Mouse (Mus musculus) cerebellum, postnatal 25 days (tissue): Measurements from ENCODE around the gene Rbfox2.
"Not testable (repeated sequence)": the region's sequence is repeated elsewhere in the genome, so short reads cannot be mapped to it uniquely, and the experiment has no call there.

Experiments used
- DNase-seq, 2 experiments: peaks; one replicate each; pipeline ENCODE4 v3.0.0; 2021; ENCODE audit warnings: mixed read lengths in 2 of 2

Rbfox2 gene

DNA sequence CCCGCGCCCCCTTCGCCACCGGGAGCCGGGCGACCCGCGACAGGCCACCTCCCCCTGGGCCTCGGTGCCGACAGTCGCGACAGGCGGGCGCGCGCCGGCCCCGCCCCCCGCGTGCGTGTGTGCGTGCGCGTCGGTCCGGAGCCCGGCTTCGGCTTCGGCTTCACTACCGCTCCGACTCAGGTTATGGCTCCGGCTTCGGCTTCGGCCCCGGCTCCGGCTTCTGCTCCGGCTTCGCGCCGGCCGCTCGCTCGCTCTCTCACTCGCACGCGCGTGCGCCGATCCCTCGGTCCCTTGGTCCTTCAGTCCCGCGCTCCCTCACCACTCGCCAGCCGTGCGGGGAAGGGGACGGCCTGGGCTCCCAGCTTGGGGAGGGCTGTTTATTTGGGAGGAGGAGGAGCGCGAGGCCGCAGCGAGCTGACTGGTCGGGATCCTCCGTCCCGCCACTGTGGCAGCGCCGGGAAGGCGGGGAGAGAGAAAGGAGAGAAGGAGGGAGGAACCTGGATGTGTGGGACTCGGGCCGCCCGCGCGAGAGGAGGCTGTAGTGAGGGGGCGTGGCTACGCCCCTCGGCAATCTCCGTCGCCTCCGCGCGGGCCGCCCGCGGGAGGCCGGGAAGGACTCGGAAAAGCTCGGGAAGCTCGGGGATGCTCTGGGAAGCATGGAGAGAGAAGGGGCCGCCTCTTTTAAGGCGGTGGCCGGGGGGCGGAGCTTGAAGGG, at the start of gene Rbfox2:
Rbfox2 (minus strand) TSS at position 458 of the 715 bp plus-strand sequence.
- peak; percentile 93 to 96 for DNase-seq

DNA sequence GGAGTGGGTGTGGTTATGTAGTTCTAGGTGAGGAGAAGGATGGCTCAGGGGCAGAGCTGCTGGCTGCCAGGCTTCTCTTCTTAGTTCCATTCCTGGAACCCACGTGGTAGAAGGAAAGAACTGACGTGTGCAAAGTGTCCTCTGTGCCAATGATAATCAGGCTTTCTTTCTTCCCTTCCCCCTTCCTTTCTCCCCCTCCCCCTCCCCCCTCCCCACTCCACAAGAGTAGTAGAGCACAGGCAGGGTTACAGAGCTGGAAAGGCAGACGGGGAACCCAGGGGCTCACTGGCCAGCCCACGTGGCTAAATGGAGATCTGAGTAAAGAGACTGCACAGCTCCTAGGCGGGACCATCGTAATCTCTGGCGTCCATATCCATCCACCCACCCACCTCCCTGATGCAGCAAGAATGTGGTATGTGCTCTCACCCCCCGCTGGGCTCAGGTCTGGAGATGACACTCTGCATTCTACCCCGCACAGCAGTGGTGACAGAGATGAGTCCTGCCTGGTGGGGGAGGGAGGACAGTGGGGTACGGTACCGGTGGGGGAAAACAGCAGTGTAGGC, 49.5 kb upstream of the Rbfox2 start:
- peak; percentile 53 to 55 for DNase-seq

DNA sequence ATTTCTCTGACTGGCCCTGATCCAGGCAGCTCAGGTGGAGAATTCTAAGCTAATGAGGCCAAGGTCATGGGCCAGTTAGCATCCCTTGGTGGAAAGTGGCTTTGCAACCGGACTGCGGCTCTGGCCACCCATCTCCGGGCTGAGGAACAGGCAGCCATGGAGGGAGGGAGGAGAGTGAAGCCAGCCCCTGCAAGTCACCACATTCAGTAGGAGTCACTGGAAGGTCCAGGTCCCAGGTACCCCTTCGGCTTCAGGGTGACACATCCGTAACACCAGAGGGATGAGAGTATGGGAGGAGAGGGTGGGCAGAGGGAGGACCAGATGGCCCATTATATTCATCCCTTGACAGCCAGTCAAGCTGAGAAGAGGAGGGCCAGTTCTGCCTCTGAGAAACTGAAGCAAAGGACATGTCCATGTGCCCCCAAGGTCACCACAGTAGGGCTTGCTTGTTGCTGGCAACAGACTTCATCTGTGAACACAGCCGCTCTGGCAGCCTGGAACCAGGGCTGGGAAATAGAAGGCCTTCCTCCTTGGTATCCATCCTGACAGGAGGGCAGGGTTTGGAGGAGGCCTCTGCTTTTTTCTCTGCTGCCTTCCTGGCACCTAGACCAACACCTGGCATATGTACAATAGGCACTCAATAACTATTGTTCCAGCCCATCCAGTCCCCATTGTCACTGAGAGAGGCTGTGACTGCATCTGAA, 48.2 kb upstream of the Rbfox2 start:
- peak; percentile 66 to 67 for DNase-seq

DNA sequence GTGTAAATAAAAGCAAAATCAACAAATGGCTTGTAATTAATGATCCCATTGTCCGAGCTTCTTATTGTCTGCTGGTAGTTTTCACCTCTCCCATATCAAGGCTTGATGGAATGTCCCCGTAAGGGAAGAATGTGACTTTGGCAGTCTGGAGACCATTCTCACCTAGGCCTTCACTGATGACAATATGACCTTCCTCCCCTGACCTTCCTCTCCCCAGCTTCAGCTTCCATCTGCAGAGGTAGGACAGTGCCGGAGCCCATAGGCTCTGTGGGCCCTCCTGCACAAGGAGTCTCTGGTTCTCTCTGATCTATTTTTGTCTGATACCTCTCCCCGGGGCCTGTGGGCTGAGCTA, 47.7 kb upstream of the Rbfox2 start:
- DNase-seq = no peak

DNA sequence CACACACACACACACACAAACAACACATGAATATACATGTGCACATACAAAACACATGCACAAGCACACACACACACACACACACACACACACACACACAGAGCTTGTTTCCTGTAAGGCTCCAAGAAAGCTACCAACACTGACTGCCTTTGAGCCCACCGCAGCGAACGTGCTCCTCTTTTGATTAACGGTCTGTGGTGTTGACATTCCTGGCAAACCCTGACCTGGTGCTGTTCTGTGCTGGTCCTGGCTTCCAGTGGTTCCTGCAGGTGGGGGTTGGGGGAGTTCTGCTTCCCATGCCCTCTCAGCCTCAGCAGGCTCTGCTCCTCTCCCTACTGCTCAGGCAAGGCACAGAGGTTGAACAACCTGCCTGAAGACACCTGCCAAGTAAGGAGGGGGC, 47.0 kb upstream of the Rbfox2 start:
- no peak for DNase-seq

DNA sequence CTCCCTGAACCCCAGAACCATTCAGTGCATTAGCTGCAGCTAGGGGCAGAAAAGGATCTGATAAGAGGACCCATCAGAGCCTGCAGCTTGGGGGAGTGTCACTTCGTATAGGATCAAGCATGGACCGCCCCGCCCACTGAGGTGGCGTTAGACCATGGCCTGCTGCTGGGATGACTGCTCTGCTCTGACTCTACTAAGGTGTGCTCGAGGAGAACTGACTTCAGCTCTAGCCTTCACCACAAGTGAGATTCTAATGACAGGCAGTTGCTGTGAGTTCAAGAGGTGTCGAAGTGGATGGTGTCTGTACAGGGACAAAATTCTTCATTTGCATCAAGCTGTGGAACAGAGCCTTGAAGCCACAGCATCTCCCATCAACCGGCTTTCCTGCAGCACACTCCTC, 46.1 kb upstream of the Rbfox2 start:
- no peak for DNase-seq

DNA sequence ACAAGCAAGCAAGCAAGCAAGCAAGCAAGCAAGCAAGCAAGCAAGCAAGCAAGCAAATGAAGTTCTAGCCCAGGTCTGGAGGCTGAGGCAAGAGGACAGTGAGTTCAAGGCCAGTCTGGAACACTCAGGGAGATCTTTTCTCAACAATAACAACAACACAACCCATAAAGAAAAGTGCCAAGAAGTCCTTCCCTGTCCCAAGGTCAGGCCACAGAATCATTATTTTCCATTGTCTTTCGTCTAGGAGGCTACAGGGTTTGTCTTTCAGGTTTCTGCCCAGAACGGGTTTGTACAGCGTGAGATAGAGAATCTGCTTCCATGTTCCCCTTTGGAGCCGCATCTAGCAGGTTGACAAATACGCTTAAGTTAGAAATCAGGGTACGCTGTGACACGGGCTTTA, 43.3 kb upstream of the Rbfox2 start:
- DNase-seq = no peak

DNA sequence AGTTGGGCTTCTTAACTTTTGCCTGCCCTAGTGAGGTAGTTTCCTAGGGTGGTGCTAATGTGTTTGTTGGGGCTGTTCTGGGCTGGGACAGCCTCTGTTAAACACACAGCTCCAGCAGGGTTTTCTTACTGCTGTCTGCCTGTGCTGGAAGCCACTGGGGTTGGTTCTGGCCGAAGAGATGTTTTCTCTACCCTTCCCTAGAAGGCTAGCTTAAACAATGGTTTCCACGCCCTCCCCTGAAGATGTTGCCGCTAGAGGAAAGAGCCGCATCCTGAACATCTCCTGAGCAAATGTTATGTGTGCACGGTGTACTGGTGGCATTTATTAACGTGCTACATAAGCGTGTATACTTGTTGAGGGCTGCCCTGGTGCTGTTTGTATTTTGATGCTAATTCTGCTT, 41.3 kb upstream of the Rbfox2 start:
- DNase-seq = no peak

DNA sequence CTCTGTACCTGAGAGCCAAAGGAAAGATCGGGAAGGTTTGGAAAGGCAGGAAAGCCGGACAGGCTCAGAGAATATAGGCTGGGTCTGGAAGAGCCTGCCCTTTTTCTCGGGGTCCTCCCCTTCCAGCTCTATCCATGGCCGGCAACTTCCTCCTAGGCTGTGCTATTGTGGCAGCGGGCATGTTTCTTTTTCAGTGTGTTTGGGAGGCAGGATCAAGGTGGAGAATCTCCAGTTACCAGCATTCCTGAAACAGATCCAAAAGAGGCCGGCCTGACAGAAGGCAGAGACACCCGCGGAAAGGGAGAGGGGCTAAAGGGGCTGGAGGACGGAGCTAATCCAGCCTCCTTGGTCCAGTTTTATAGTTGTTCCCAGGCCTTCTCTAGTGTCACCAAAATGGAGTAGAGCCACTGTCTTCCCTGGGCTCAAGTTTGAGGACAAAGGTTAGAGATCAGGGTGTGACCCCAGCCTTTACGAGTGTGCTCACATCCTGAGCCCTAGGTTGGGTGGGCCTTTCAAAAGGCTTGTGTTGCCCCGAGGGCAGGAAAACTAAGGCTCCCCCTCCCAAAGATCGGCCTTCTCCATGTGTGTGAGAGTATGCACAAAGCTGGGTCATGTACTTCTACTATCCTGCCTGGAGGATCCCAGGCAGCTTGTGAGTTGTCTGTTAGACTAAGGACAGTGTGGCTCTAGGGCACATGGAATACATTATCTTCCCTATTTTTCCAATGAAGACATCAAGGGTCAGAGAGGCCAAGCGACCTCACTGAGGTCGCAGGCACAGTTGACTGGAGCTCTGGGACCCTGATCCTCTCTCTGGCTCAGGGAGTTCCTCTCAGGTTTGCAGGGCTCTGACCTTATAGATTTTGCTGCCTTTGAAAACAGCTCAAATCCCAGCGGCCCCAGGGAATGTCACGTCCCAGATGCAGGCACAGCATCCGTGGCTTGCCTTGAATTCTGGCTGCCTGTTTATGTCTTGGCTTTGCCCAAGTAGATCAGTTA, 37.6 kb upstream of the Rbfox2 start:
- DNase-seq = no peak

DNA sequence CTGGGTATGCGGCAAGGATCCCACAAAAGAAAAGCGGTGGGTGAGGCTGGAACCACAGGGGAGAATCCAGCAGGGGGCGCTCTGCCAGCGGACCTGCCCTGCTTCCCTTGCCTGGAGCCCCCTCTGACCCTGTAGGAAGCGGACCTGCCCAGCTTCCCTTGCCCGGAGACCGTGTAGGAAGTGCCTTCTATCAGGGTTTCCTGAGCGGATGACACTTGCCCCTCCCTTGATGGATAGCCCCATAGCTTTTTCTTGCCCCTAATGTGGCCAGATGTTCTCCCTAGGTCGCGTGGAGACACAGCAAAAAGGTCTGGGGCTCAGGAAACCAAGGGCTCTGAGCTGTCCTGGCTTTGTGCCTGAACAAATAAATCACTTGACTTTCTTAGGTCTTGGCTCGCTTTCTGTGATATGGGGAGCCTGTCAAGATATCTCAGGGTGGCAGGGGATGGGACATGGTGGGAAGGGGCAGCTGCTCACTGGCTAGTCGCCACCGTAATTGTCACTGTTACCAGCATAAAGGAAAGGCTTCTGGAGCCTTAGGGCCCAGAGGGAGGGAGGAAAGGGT, 36.8 kb upstream of the Rbfox2 start:
- peak; percentile 82 to 87 for DNase-seq

DNA sequence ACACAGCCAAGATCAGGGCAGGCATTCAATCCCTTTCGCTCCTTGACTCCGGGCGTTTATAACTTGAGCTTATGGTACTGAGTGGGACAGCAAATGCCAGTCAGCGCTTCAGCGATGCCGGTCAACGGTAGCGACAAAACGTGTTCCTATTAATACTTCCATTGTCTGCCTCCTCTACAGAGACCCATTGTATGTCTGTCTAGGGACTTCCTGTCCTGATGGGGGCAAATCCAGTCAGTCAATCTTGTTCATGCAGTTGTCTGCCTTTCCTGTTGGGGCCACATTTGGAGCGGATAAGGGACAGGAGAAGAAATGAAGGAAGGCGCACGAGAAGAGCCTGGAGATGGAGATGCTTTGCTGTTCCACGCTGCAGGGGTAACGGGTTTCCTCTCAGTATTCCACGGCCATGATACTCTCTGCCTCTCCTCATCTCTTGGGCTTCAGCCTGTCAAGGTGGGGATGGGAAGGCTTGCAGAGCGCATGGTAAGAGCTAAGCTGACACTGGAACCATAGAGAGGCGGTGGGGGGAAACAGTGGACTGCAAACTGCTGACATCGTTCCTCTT, 36.2 kb upstream of the Rbfox2 start:
- DNase-seq = no peak

DNA sequence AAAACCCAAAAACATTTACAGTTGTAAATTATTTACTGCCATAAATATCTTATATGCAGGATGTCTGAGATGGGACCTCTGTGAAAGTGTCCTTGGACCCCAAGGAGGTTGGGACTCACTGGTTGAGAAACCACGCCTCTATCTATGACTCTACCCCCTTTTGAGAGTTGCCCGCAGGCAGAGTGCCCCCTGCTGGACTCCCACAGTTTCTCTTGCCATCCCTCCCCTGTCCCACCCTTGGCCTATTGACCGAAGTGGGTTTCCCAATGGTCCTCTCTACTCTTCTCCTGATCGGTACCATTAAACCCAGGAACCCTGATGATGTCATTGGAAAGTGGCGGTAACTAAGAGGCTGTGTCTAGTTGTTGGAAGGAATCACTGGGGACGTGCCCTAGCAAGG, 35.2 kb upstream of the Rbfox2 start:
- no peak for DNase-seq

DNA sequence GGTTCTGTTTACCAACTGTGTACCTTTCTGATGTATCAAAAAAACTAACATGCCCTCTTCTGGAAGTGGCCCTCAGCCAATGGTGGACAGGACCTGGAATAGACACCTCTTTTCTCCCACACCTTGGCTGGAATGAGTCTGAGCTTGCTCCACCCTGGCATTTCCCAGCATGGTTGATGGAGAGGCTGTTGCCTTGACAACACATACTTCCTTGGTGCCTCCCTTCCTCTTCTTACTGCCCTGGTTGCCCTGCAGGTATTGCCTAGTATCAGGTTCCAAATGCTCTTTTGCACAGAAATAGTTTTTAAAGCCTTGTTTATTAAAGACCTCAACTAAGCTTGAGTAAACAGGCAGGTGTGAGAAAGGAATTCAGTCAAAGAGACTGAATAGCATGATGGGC, 33.8 kb upstream of the Rbfox2 start:
- DNase-seq = no peak

DNA sequence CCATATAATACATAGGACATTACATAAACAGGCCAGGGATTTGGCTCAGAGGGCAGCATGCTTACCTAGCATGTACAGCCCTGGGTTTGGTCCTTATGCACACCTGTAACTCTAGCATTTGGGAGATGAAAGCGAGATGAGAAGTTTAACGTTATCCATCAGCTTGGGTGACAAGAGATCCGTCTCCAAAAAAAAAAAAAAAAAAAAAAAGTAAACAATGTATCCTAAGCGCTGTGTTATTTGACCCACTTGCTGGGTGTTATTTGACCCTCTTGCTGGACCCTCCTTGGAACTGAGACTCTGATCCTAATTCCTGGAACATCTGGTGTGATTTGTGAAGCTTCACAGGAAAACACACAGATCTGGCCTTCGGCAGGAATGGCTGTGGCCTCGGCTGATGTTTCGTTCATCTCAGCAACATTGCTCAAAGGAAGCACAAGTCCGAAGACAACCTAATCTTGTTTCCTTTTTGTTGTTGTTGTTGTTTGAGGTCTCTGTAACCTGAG, 32.2 kb upstream of the Rbfox2 start:
- DNase-seq = no peak

DNA sequence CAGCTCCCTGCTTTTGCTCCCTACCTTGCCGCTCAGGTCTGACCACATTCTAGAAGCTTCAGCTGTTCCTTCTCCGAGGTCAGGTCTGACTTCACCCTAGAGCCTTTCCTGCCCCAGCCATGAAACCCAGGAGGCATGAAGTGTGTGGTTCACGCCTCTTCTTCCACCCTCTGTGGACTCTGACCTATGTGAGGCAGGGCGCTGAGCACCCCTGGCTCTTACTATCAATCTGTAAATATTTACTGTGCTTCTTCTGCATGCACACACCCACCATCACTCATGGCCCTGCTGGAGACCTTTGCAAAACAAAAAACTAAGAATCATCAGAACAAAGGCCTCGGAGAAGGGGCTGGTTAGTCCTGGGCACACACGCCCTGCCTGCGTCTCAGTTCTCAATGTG, 31.6 kb upstream of the Rbfox2 start:
- no peak for DNase-seq

DNA sequence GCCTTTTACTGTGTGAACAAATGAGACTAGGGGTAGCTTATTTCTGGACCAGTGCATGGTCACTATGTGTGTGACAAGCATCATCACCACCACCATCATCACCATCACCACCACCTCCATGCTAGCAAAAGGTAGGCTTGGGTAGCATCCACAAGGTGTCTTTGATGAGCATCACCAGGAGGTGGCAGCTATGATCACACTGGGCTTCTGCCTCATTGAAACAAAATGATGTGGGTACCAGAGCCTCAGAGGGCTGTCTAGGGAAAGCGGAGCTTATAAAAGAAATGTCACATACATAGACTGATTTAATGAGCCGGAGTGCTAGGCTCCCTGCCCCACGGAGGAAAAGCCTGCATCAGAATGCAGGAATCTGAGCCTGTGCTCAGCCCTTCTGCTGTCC, 31.1 kb upstream of the Rbfox2 start:
- DNase-seq = no peak

DNA sequence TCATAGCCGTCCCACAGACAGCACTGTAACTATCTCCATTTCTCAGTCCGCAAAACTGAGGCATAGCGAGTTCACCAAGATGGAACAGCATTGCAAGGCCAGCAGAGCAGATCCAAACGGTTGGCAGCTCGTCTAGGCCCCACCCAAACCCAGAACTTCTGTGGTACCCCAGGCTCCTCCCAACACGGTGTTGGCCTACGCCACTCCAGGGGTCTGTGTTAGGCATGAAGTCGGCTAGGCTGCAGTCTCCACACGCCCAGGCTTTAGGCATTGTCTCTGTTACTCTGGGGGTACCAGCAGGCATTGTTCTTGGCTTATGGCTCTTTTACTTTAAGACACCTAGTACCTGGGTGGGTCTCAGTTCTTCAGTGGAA, 30.2 kb upstream of the Rbfox2 start:
- no peak for DNase-seq

DNA sequence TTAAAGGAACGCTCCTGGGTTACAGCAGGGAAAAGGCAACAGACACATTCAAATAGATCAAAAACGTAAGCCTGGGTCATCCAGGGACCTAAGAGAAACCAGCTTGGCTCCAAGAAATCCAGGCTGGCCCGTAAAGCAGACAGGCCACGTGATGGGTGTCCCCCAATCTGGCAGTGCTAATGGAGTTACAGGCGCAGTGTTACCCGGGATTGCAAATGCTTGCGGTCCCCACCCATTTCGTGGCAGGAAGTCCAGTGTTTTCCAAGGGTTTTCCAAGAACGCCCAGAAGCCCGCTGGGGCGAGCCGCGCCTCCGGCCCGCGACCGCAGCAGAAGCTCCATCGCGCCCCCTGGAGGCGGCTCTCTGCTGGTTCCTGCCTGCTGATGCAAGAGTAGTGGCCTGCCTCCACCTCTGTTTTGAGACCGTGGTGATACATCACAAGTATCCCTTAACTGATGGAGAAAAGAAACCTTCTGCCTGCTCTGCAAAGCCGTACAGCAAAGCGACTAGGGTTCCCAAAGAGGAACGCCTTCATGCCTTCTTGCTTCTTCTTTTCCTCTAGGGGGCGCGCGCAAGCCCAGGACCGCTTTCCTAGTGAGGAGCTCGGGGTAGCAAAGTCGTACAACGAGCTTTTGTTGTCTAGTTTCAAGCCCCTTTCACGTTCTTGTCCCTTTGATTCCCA, 29.6 kb upstream of the Rbfox2 start:
- peak; percentile 93 to 94 for DNase-seq

DNA sequence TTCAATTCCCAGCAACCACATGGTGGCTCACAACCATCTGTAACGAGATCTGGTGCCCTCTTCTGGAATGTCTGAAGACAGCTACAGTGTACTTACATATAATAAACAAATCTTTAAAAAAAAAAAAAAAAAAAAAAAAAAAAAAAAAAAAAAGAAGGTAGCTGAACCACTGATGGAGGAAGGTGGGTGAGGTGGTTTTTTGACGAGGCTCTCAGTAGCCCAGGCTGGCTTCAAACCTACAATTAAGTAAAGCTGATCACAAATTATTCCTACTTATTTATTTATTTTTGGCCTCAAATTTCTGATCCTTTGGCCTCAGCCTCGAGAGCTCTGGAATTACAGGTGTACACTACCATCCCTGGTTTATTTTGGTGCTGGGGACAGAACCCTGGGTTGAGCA, 28.4 kb upstream of the Rbfox2 start:
- DNase-seq = not testable (repeated sequence)

DNA sequence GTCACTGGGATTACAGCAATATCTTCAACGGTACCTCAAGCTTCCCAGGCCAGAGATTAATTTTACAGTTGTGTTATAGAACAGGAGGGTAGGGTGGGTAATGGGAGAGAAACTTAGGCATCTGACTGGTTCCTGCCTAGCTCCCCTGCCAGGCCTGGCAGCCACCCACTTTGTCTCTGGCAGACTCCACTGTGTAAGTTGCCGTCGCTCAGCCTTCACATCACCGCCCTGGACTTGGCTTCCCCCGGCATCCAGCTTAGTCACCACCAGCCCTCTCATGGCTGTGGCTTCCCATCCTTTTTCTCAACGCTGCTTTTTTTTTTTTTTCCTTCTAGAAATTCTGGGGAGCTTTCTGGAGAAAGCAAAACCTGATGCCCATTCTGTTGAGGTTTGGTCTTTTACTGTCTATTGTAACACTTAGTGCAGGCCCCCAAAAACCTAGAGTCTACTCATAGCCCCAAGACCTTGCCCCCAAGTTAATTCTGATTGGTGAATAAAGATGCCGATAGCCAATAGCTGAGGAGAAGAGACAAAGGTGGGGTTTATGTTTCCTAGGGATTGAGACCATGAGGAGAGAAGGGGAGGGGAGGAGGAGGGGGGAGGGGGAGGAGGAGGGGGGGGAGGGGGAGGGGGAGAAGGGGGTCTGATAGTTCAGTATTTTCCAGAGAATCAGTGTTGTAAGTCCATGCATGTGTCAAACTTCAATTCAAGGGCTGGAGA, 25.6 kb upstream of the Rbfox2 start:
- DNase-seq = peak in 1 of 2 experiments; percentile 38

DNA sequence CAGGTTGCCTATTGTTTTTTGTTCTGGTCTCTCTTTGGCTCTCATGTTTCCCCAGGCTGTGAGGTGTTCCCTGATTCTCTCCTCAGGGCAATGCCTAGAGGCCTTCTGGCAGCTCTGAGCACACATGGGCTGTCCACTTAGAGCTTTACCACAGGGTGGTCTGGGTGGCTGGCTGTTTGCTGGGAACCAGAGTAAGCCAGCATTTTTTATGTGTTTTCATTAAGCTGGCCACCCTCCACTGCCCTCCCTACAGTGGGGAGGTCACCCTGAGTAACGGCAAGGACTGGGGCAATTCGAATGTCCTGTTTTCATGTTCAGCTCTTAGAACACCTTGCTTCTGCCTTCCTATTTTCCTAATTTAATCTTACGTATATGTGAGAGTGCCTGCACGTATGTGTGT, 24.6 kb upstream of the Rbfox2 start:
- DNase-seq = no peak
